Mouse (Mus musculus): ENCODE results near the gene Krtap4-7.
"Not testable (repeated sequence)": the region's sequence is repeated elsewhere in the genome, so short reads cannot be mapped to it uniquely, and the experiment has no call there.

Krtap4-7 gene

GRCm38 (mm10) chr11:99597742-99598141 is 46.1 kb downstream of the Krtap4-7 start, which contains the start of gene Krtap9-3:
Krtap9-3 (minus strand) TSS chr11:99598105.
- not testable (repeated sequence) for DNase-seq (ENCODE audit: low spot score)
